In the genomic region with DNA sequence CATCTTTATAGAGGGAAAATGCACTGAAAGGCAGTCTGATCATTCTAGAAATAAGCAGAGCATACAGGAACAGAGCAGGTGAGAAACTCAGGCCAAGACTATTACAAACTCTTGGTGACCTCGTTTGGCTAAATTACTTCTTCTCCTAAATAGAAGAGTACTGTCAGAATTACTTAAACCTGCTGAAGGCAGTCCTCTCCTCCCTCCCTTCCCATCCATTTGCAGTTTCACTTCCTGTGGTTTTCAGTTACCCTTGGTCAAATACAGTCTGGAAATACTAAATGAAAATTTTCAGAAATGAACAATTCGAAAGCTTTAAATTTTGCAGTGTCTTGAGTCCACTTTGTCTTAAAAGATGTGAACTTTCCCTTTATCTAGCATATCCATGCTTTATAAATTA, we compare ENCODE assay signal across 24 mouse cellular contexts.
"Had no signal": no experiment of that assay in that cellular context is flagged by ENCODE, and none has a peak within 500 bp of the region (broad histone marks: within the 10 kb centered on the region; RNA-seq: fewer than 3 reads in every experiment).

No protein-coding gene starts in this region.

- H3K27ac ChIP-seq: heart, embryonic 10.5 days; hindbrain, embryonic 10.5 days; hindbrain, embryonic 12.5 days; hindbrain, embryonic 14.5 days; kidney, embryonic 15.5 days; kidney, postnatal 0 days; limb, embryonic 10.5 days; limb, embryonic 12.5 days had no signal

- DNase-seq: forebrain, postnatal 0 days; gastrocnemius, postnatal 14 days; gastrocnemius, postnatal 36 days; heart, postnatal 10 days; heart, postnatal 4 days; kidney, adult 11 months; kidney, adult 2 months; kidney, adult 9 months; kidney, postnatal 14 days; kidney, postnatal 36 days; layer of hippocampus, adult 9-11 months; layer of hippocampus, postnatal 36 days; liver had no signal

- H3K4me2 ChIP-seq: heart, embryonic 12.5 days; hindbrain, embryonic 12.5 days; hindbrain, embryonic 14.5 days; kidney, embryonic 15.5 days; limb, embryonic 12.5 days had no signal

- ATAC-seq: forebrain, postnatal 0 days; hindbrain, embryonic 16.5 days; intestine, embryonic 16.5 days had no signal

- H3K27me3 ChIP-seq: heart, embryonic 12.5 days; hindbrain, embryonic 12.5 days; kidney, embryonic 15.5 days; limb, embryonic 12.5 days had no signal

- H3K9me3 ChIP-seq: heart, embryonic 10.5 days; heart, embryonic 12.5 days; hindbrain, embryonic 10.5 days; hindbrain, embryonic 12.5 days; kidney, embryonic 15.5 days; limb, embryonic 10.5 days; limb, embryonic 12.5 days had no signal

- H3K9ac ChIP-seq: forebrain, postnatal 0 days; heart, embryonic 12.5 days; hindbrain, embryonic 12.5 days; hindbrain, embryonic 14.5 days; kidney, embryonic 15.5 days; limb, embryonic 12.5 days had no signal

- H3K4me3 ChIP-seq: heart, embryonic 10.5 days; heart, embryonic 12.5 days; hindbrain, embryonic 10.5 days; hindbrain, embryonic 12.5 days; kidney, embryonic 15.5 days; limb, embryonic 10.5 days; limb, embryonic 12.5 days had no signal

- H3K36me3 ChIP-seq: heart, embryonic 10.5 days; heart, embryonic 12.5 days; hindbrain, embryonic 10.5 days; hindbrain, embryonic 12.5 days; kidney, embryonic 15.5 days; limb, embryonic 10.5 days; limb, embryonic 12.5 days had no signal
